Mouse (Mus musculus): ENCODE data around the gene Nab2.

Gene Nab2

DNA sequence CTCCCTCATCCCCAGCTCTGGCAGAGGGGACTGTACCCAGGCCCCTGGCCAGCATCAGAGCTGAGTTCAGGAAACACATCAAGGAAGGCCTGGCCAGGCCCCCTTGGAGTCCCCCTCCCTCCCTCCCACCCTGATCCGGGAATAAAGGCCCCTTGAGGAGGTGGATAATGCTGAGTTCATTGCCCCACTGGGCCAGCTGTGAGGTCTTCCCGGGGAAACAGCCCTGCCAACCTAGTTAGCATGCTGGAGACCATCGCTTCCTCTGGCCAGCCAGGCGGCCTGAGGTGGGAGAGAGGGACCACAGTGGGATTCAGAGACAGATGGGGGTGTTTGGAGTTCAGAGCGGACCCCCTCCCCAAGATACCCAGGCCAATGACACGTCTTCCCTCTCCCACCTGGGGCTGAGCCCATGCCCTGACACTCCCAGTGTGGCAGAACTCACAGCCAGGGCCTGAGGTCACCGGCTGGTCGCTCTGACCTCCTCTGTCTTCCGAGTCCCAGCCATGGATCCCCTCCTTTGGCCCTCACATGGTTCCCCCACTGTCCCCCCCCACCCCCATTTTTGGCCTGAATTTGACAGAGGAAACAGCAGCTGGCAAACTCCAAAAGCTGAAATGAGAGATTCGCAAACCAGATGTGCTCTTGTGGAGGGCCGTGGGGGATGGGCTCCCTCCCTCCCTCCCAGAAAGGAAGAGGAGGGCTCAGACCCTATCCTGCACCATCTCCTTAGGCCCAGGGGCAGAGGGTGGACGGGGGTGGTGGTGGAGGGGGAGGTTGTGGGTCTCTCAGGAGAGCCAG is 53.9 kb downstream of the Nab2 start:
- no peak for DNase-seq

DNA sequence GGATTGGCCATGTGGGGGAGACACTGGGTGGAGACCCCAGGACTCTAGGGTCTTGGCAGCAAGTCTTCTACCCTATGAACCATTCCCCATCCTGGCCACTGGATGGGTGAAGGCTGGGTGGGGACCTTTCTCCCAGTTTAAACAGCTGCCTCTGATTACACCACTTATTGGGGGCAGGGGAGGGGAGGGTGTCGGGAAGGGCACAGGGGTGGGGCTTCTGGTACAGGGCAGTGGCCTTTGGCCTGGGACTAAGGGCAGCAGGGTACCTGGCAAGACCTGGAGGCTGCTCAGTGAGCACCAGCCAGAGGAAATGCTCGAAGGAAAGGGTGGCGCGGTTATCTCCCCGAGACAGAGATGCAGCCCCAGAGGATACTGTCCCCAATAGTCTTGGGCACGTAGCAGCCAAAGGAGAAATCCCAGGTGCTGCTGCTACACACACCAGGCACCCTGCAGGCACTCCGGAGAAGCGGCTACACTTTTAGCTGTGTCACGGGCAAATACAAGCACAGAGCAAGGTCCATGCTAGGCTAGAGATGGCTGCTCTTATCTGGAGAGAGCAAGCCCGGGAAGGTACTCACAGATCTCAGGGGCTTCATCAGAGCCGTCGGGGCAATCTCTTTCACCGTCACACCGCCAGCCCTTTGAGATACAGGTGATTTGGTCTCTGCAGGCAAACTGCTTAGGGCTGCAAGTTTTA is 56.1 kb downstream of the Nab2 start:
- no peak for DNase-seq

All from spleen, adult 18-20 months (tissue).